Mouse (Mus musculus) ES-Bruce4 (cell line): Measurements from ENCODE around the gene Zfp689. TPM values are rescaled to one million over a fixed set of nuclear protein-coding genes. Genes with fewer than 3 reads are reported as not detected.
A peak's percentile ranks its signal among the peaks of the same experiment; 100 is the strongest.
"Not testable (repeated sequence)": the region's sequence is repeated elsewhere in the genome, so short reads cannot be mapped to it uniquely, and the experiment has no call there.

ENCODE experiments used
- H3K27ac ChIP-seq: 2 replicates; pipeline ENCODE4 v1.5.1; 2012; ENCODE audit warnings: low read length, inconsistent platforms; ENCODE audit not compliant: insufficient read depth
- H3K27me3 ChIP-seq: 2 replicates; pipeline ENCODE4 v1.6.1; 2012; ENCODE audit warnings: mild to moderate bottlenecking, low read length, inconsistent platforms; ENCODE audit not compliant: control insufficient read depth, poor library complexity, insufficient read depth, severe bottlenecking
- H3K36me3 ChIP-seq: 2 replicates; pipeline ENCODE4 v1.6.1; 2012; ENCODE audit warnings: inconsistent platforms, mild to moderate bottlenecking, low read length, moderate library complexity; ENCODE audit not compliant: control insufficient read depth, poor library complexity, insufficient read depth, severe bottlenecking
- H3K4me1 ChIP-seq: one replicate; pipeline ENCODE4 v1.8.1; 2011; ENCODE audit warnings: low read length; ENCODE audit not compliant: control insufficient read depth, insufficient read depth
- H3K4me3 ChIP-seq: 2 replicates; pipeline ENCODE4 v1.5.1; 2011; ENCODE audit warnings: low read depth, mild to moderate bottlenecking, low read length
- H3K9ac ChIP-seq: 2 replicates; pipeline ENCODE4 v1.6.1; 2012; ENCODE audit warnings: low read depth, mild to moderate bottlenecking, inconsistent platforms; ENCODE audit not compliant: poor library complexity, severe bottlenecking
- H3K9me3 ChIP-seq: replicated peaks from 2 replicates; pipeline ENCODE4 v1.6.1; 2012; ENCODE audit warnings: mild to moderate bottlenecking, low read length, inconsistent platforms; ENCODE audit not compliant: control insufficient read depth, poor library complexity, insufficient read depth, severe bottlenecking
- CTCF ChIP-seq: IDR thresholded peaks from one replicate; pipeline ENCODE4 v1.8.1; 2011; ENCODE audit warnings: low read depth, low read length
- EP300 ChIP-seq: IDR thresholded peaks from 2 replicates; pipeline ENCODE4 v1.6.1; 2011; ENCODE audit warnings: low read depth, low read length; ENCODE audit not compliant: insufficient read depth
- POLR2A ChIP-seq: IDR thresholded peaks from one replicate; pipeline ENCODE4 v1.8.1; 2011; ENCODE audit warnings: low read length; ENCODE audit not compliant: insufficient read depth
- polyA plus RNA-seq: library from polyadenylated mRNA; stranded (reverse); fragments of >200 nt; gene quantifications from 2 replicates; pipeline ENCODE4 v1.2.4, GENCODE M21; 2011; ENCODE audit warnings: low read depth; ENCODE audit not compliant: missing spikeins, insufficient read depth, insufficient read length

The Zfp689 gene
- polyA plus RNA-seq, 1 experiment, result 2.7 TPM

DNA sequence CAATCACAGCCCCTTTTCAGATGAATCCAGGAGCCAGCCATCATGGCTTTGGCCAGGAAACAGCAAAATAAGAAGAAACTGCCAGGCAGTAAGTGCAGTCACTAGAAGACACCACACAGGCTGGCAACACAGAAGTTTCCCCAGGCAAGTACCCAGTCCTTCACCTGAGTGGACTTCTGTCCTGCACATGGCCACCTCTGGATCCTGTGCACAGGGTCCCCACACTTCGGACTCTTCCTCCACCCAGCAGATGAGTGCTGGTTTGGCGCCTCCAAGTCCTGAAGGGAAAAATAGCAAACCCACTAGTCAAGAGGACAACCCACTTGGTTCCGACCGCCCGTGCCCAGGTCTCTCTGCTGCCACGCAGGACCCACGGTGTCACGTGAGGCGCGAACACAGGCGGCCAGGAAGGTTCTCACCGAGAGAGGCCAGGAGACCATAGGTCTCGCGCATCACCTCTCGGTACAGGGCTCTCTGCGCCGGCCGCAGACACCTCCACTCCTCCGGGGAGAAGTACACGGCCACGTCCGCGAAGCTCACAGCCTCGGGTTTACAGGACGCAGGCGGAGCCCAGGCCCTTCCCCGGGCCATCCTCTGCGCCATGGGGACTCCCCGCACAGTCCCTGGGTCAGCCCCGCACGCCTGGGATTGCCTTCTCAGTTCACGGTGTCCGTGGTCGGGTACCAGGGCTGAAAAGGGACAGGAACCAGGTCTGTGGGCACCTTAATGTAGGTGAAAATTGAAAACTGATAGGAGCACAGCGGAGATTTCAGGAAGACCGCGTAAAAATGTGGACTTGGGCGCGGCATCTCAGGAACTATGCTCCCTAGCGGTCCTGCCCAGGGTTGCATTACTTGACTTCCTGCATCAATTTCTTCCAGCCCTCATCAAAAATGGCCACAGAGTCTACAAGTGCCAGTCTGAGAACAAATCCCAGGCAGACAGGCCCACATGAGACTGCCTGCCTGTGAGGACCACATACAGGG is 42.7 kb downstream of the Zfp689 start, which contains the start of gene Zfp764:
Zfp764 (minus strand) TSS at position 821 of the 986 bp plus-strand sequence.
- not testable (repeated sequence) for H3K9me3 ChIP-seq, H3K27ac ChIP-seq, H3K36me3 ChIP-seq, H3K27me3 ChIP-seq, H3K4me1 ChIP-seq
- Histone ChIP-seq H3K9ac (peak within 1 kb of the TSS; percentile 64), H3K4me3 (peak within 1 kb of the TSS; percentile 69)
- TF ChIP-seq POLR2A (peak; percentile 31), CTCF (peak; percentile 58)

DNA sequence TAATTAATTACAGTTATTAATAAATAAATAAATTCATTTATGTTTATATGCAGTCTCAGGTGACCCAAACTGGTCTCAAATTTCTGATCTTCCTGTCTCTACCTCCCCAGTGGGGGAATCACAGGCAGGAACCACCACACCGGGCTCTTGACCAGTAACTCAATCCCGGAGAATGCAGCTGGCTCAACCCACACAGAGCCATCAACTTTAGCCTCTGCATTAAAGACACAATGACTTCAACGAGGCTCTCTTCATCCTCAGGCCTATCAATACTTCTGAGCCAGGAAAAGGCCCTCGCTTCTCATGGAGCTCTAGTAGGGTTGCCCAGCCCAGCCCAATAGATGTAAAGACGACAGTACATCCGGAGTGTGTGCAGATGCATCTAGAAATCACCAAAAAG is 44.9 kb downstream of the Zfp689 start:
- H3K9me3 ChIP-seq, H3K36me3 ChIP-seq: not testable (repeated sequence)

DNA sequence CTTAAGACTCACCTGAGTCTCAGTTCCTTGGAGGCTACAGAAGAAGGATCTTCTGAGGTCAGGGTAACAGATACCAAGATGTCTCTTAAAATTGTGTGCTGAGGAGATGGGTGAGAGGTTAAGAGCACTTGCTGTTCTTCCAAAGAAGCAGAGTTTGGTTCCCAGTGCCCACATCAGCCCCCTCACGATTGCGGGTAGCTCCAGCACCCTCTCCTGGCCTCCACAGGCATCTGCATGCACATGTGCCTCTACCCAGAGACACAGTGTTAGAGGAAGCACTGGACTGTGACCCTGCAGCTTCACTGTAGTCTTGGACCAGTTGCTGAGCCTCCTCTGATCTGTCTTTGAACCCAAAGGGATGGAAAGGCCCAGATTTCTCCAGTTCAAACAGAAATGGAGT is 46.0 kb downstream of the Zfp689 start:
- Histone ChIP-seq H3K36me3 (no peaks in the 10 kb centered on the region), H3K27me3 (no peaks in the 10 kb centered on the region), H3K27ac (no peak overlapping the region), H3K9me3 (no peaks in the 10 kb centered on the region), H3K9ac (no peak overlapping the region), H3K4me1 (no peaks in the 10 kb centered on the region), H3K4me3 (no peak overlapping the region)
- no peak for TF ChIP-seq EP300
- peak; percentile 52 for TF ChIP-seq CTCF

More for the DNA sequence above, 44.9 kb downstream of the Zfp689 start:
- H3K27me3 ChIP-seq, H3K4me1 ChIP-seq, H3K9ac ChIP-seq, H3K27ac ChIP-seq, H3K4me3 ChIP-seq: not testable (repeated sequence)

DNA sequence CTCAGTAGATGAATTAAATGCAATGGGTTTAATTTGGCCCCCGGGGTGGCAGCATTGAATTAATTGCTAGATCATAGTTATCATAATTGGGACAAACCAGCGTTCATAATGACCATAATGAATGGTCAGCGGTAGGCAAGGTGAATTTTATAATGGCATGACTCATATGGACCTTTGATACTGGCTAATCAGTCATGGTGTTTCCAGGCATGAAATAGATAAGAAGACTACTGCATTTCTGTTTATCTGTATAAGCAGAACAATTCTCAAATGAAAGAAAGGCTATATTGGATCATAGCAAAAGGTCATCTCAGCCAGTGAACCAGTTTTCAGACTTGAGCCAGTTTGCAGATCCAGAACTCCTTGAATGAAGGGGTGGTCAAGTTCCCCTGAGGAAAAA is 48.6 kb downstream of the Zfp689 start:
- TF ChIP-seq POLR2A (no peak), EP300 (no peak), CTCF (no peak)
- Histone ChIP-seq H3K27ac (no peak overlapping the region), H3K9ac (no peak overlapping the region), H3K27me3 (no peaks in the 10 kb centered on the region), H3K36me3 (no peaks in the 10 kb centered on the region), H3K9me3 (no peaks in the 10 kb centered on the region), H3K4me3 (no peak overlapping the region), H3K4me1 (no peaks in the 10 kb centered on the region)

- Histone ChIP-seq H3K36me3 (no peaks in the 10 kb centered on the region; the same call in 1 of the 2 replicates), H3K4me3 (peak overlapping the region; percentile 75), H3K9ac (peak overlapping the region; percentile 48), H3K27me3 (no peaks in the 10 kb centered on the region), H3K4me1 (peaks cover 2% of the 10 kb centered on the region), H3K27ac (no peak overlapping the region), H3K9me3 (no peaks in the 10 kb centered on the region)
- TF ChIP-seq EP300, result no peak
- no peak for TF ChIP-seq POLR2A
- TF ChIP-seq CTCF, result no peak
Measured at GRCm38 (mm10) chr7:127393944-127394333, 55.0 kb downstream of the Zfp689 start.

DNA sequence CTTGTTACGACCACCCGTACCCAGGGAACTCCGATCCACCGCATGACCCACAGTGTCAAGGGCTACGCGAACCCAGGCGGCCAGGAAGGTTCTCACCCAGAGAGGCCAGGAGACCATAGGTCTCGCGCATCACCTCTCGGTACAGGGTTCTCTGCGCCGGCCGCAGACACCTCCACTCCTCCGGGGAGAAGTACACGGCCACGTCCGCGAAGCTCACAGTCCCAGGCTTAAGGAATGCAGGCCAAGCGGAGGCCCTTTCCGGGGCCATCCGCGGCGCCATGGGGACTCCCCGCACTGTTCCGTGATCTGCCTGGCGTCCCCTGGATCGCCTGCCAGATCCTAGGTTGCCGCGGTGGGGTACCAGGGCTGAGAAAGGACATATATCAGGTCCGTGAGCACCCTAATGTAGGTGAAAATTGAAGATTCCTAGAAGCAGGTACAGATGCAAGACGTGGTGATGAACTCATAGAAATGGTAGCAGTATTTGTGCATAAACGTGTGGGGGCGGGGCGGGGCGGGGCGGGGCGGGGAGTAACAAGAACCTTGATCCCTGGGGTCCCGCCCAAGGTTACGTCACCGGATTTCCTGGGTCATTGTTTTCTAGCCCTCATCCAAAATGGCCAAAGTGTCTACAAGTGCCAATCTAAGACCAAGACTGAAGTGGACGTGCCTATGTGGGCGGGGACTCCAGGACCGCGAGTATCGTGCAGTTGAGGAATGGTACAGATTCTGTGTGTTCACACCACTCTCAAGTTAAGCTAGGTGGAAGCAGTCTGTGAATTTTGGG is 55.6 kb downstream of the Zfp689 start, which contains the start of gene E430018J23Rik:
E430018J23Rik (minus strand) TSS at position 473 of the 787 bp plus-strand sequence.
- Histone ChIP-seq H3K4me1 (peaks cover 2% of the 10 kb centered on the region), H3K4me3 (peak within 1 kb of the TSS; percentile 97), H3K27me3 (no peaks in the 10 kb centered on the region), H3K9me3 (no peaks in the 10 kb centered on the region), H3K9ac (peak within 1 kb of the TSS; percentile 59), H3K36me3 (no peaks in the 10 kb centered on the region; the same call in 1 of the 2 replicates), H3K27ac (no peak within 1 kb of the TSS)
- peak; percentile 62 for TF ChIP-seq POLR2A
- 0 out of 2 replicates have a peak, but pooled peaks have one; percentile 16 for TF ChIP-seq EP300
- TF ChIP-seq CTCF, result no peak
